Mouse (Mus musculus) lung, adult 2 months (tissue): ENCODE data around the gene Epo.

Experiments
- CTCF ChIP-seq: fragments of 200-500 bp; IDR thresholded peaks from 2 replicates; pipeline ENCODE4 v1.5.1; 2011; ENCODE audit warnings: mild to moderate bottlenecking, low read length, control low read depth; ENCODE audit not compliant: insufficient read depth
- POLR2A ChIP-seq: fragments of 200-500 bp; IDR thresholded peaks from 2 replicates; pipeline ENCODE4 v1.6.1; 2011; ENCODE audit warnings: low read depth, mild to moderate bottlenecking, control low read depth, low read length, borderline replicate concordance; ENCODE audit errors: extremely low read depth

- TF ChIP-seq CTCF (no peak), POLR2A (no peak)
These were observed 4.6 kb downstream of the Epo start for GRCm38 (mm10) chr5:137528247-137528968.
